Mouse (Mus musculus) hindbrain, embryonic 13.5 days (tissue): ENCODE results near the gene Mon2. TPM values are rescaled to one million over a fixed set of nuclear protein-coding genes. Genes with fewer than 3 reads are reported as not detected.

Source experiments
- ATAC-seq: fragments of 200-750 bp; cut with Nextera tagmentation; 2 replicates; pipeline ENCODE4 v1.8.0; 2017; ENCODE audit warnings: moderate TSS enrichment; ENCODE audit not compliant: low FRiP score
- H3K27ac ChIP-seq: fragments of 300-500 bp; sonication (generic); 2 replicates; pipeline ENCODE4 v1.5.1; 2015; ENCODE audit warnings: inconsistent platforms, mild to moderate bottlenecking, moderate library complexity
- H3K27me3 ChIP-seq: fragments of 300-500 bp; sonication (generic); 2 replicates; pipeline ENCODE4 v1.6.1; 2015; ENCODE audit warnings: mild to moderate bottlenecking, inconsistent platforms
- H3K36me3 ChIP-seq: fragments of 300-500 bp; sonication (generic); 2 replicates; pipeline ENCODE4 v1.6.1; 2015; ENCODE audit warnings: mild to moderate bottlenecking, inconsistent platforms
- H3K4me1 ChIP-seq: fragments of 300-500 bp; sonication (generic); replicated peaks from 2 replicates; pipeline ENCODE4 v1.6.1; 2015; ENCODE audit warnings: inconsistent platforms
- H3K4me2 ChIP-seq: fragments of 300-500 bp; sonication (generic); 2 replicates; pipeline ENCODE4 v1.6.1; 2015; ENCODE audit warnings: inconsistent platforms, mild to moderate bottlenecking, moderate library complexity
- H3K4me3 ChIP-seq: fragments of 300-500 bp; sonication (generic); 2 replicates; pipeline ENCODE4 v1.5.1; 2015; ENCODE audit warnings: mild to moderate bottlenecking, inconsistent platforms
- H3K9ac ChIP-seq: fragments of 300-500 bp; sonication (generic); 2 replicates; pipeline ENCODE4 v1.6.1; 2015; ENCODE audit warnings: mild to moderate bottlenecking, inconsistent platforms
- H3K9me3 ChIP-seq: fragments of 300-500 bp; sonication (generic); 2 replicates; pipeline ENCODE4 v1.6.1; 2016; ENCODE audit warnings: inconsistent platforms
- WGBS: fragments of 180-500 bp; shearing (Covaris S2); methylation state at CpG from one replicate; pipeline ENCODE4 v1.1.7; 2015; 5-methylcytosine and 5-hydroxymethylcytosine counted together
- polyA plus RNA-seq: library from polyadenylated mRNA; unstranded; fragments of >200 nt; fragmentation: Nextera tagmentation; extraction: Ambion mirVana; gene quantifications from 2 replicates; pipeline ENCODE4 v1.2.1, GENCODE M21; 2015

Mon2 gene
- polyA plus RNA-seq, 1 experiment from 2014 or later, result 27.9 TPM

GRCm38 (mm10) chr10:123092577-123092976 lies 16.3 kb upstream of the Mon2 start:
- no peak overlapping the region for H3K4me2 ChIP-seq
- H3K9me3 ChIP-seq, result no peaks in the 10 kb centered on the region
- no peak overlapping the region for H3K9ac ChIP-seq
- WGBS, result 75% methylated on average over 3 of the region's 3 CpGs
- ATAC-seq, result no peak
- H3K4me1 ChIP-seq, result no peaks in the 10 kb centered on the region
- no peak overlapping the region for H3K27ac ChIP-seq
- H3K27me3 ChIP-seq, result no peaks in the 10 kb centered on the region
- H3K4me3 ChIP-seq, result no peak overlapping the region
- H3K36me3 ChIP-seq, result no peaks in the 10 kb centered on the region

- Histone ChIP-seq H3K4me2 (no peak overlapping the region), H3K27ac (no peak overlapping the region), H3K27me3 (no peaks in the 10 kb centered on the region), H3K9ac (no peak overlapping the region), H3K9me3 (no peaks in the 10 kb centered on the region), H3K4me1 (no peaks in the 10 kb centered on the region), H3K4me3 (no peak overlapping the region), H3K36me3 (no peaks in the 10 kb centered on the region)
- 36% methylated on average over 5 of the region's 5 CpGs for WGBS
- ATAC-seq, result no peak
Measured at GRCm38 (mm10) chr10:123091737-123092136, 15.4 kb upstream of the Mon2 start.

- ATAC-seq, result no peak
- H3K36me3 ChIP-seq, result no peaks in the 10 kb centered on the region
- H3K27me3 ChIP-seq, result no peaks in the 10 kb centered on the region
- WGBS, result 75% methylated on average over 12 of the region's 12 CpGs
- no peak overlapping the region for H3K4me2 ChIP-seq
- H3K9me3 ChIP-seq, result no peaks in the 10 kb centered on the region
- no peak overlapping the region for H3K27ac ChIP-seq
- H3K9ac ChIP-seq, result no peak overlapping the region
- H3K4me3 ChIP-seq, result no peak overlapping the region
- H3K4me1 ChIP-seq, result 0 out of 2 replicates have a peak, but pooled peaks cover 2% of the 10 kb centered on the region
Measured at GRCm38 (mm10) chr10:123089425-123089930, 13.2 kb upstream of the Mon2 start.

GRCm38 (mm10) chr10:123086847-123087246 lies 10.5 kb upstream of the Mon2 start:
- 76% methylated on average over 2 of the region's 2 CpGs for WGBS
- no peak overlapping the region for H3K4me2 ChIP-seq
- H3K4me3 ChIP-seq, result no peak overlapping the region
- no peak for ATAC-seq
- H3K27me3 ChIP-seq, result no peaks in the 10 kb centered on the region
- no peak overlapping the region for H3K9ac ChIP-seq
- H3K36me3 ChIP-seq, result no peaks in the 10 kb centered on the region
- H3K9me3 ChIP-seq, result no peaks in the 10 kb centered on the region
- H3K27ac ChIP-seq, result no peak overlapping the region
- H3K4me1 ChIP-seq, result 0 out of 2 replicates have a peak, but pooled peaks cover 2% of the 10 kb centered on the region

GRCm38 (mm10) chr10:123084900-123085641 lies 8.8 kb upstream of the Mon2 start:
- ATAC-seq, result no peak
- no peaks in the 10 kb centered on the region for H3K9me3 ChIP-seq
- no peaks in the 10 kb centered on the region for H3K36me3 ChIP-seq
- 0 out of 2 replicates have a peak, but pooled peaks cover 2% of the 10 kb centered on the region for H3K4me1 ChIP-seq
- no peak overlapping the region for H3K9ac ChIP-seq
- no peak overlapping the region for H3K27ac ChIP-seq
- no peak overlapping the region for H3K4me3 ChIP-seq
- no peaks in the 10 kb centered on the region for H3K27me3 ChIP-seq
- H3K4me2 ChIP-seq, result no peak overlapping the region
- 73% methylated on average over 10 of the region's 10 CpGs for WGBS

GRCm38 (mm10) chr10:123084307-123084706 lies 8.0 kb upstream of the Mon2 start:
- Histone ChIP-seq H3K9ac (no peak overlapping the region), H3K4me1 (0 out of 2 replicates have a peak, but pooled peaks cover 2% of the 10 kb centered on the region), H3K36me3 (no peaks in the 10 kb centered on the region), H3K9me3 (no peaks in the 10 kb centered on the region), H3K4me3 (no peak overlapping the region), H3K27me3 (no peaks in the 10 kb centered on the region), H3K27ac (no peak overlapping the region), H3K4me2 (no peak overlapping the region)
- ATAC-seq, result no peak
- 68% methylated on average over 9 of the region's 9 CpGs for WGBS

- Histone ChIP-seq H3K4me3 (peak overlapping the region; percentile 99), H3K9ac (peak overlapping the region; percentile 96), H3K27me3 (peaks cover 5% of the 10 kb centered on the region; the same call in 1 of the 2 replicates), H3K4me2 (peak overlapping the region; percentile 74), H3K36me3 (peaks cover 19% of the 10 kb centered on the region), H3K9me3 (no peaks in the 10 kb centered on the region; the same call in 1 of the 2 replicates), H3K27ac (peak overlapping the region; percentile 93), H3K4me1 (peaks cover 21% of the 10 kb centered on the region)
- 1% methylated on average over 42 of the region's 48 CpGs for WGBS
- ATAC-seq, result peak; percentile 79
Measured at GRCm38 (mm10) chr10:123075751-123076242, 508 bp downstream of the Mon2 start.

GRCm38 (mm10) chr10:123071997-123072396 lies 4.3 kb downstream of the Mon2 start:
- no peak for ATAC-seq
- Histone ChIP-seq H3K36me3 (peaks cover 32% of the 10 kb centered on the region), H3K4me2 (no peak overlapping the region), H3K27me3 (no peaks in the 10 kb centered on the region), H3K4me3 (no peak overlapping the region), H3K9ac (no peak overlapping the region), H3K27ac (no peak overlapping the region), H3K4me1 (peaks cover 20% of the 10 kb centered on the region), H3K9me3 (no peaks in the 10 kb centered on the region; the same call in 1 of the 2 replicates)
- WGBS, result 88% methylated on average over 2 of the region's 2 CpGs

GRCm38 (mm10) chr10:123063021-123063420 lies 13.3 kb downstream of the Mon2 start:
- ATAC-seq, result no peak
- WGBS, result 93% methylated on average over 2 of the region's 2 CpGs

GRCm38 (mm10) chr10:123060831-123061230 lies 15.5 kb downstream of the Mon2 start:
- Histone ChIP-seq H3K4me3 (no peak overlapping the region), H3K4me2 (no peak overlapping the region), H3K27ac (no peak overlapping the region), H3K9ac (no peak overlapping the region), H3K27me3 (no peaks in the 10 kb centered on the region), H3K9me3 (no peaks in the 10 kb centered on the region), H3K36me3 (peaks cover 3% of the 10 kb centered on the region; the same call in 1 of the 2 replicates), H3K4me1 (peaks cover 2% of the 10 kb centered on the region)
- no peak for ATAC-seq
- WGBS, result 94% methylated on average over 6 of the region's 6 CpGs

More at GRCm38 (mm10) chr10:123063021-123063420, 13.3 kb downstream of the Mon2 start:
- H3K36me3 ChIP-seq, result peaks cover 3% of the 10 kb centered on the region; the same call in 1 of the 2 replicates
- H3K9me3 ChIP-seq, result no peaks in the 10 kb centered on the region
- H3K27ac ChIP-seq, result no peak overlapping the region
- H3K9ac ChIP-seq, result no peak overlapping the region
- H3K4me2 ChIP-seq, result no peak overlapping the region
- no peak overlapping the region for H3K4me3 ChIP-seq
- H3K27me3 ChIP-seq, result no peaks in the 10 kb centered on the region
- no peaks in the 10 kb centered on the region; the same call in 1 of the 2 replicates for H3K4me1 ChIP-seq

- no peak overlapping the region for H3K4me3 ChIP-seq
- H3K4me1 ChIP-seq, result peaks cover 2% of the 10 kb centered on the region
- no peak overlapping the region for H3K4me2 ChIP-seq
- H3K9ac ChIP-seq, result no peak overlapping the region
- H3K36me3 ChIP-seq, result peaks cover 3% of the 10 kb centered on the region; the same call in 1 of the 2 replicates
- no peak overlapping the region for H3K27ac ChIP-seq
- 85% methylated on average over 1 of the region's 1 CpGs for WGBS
- H3K27me3 ChIP-seq, result no peaks in the 10 kb centered on the region
- no peak for ATAC-seq
- no peaks in the 10 kb centered on the region for H3K9me3 ChIP-seq
Measured at GRCm38 (mm10) chr10:123057082-123057481, 19.2 kb downstream of the Mon2 start.

- 61% methylated on average over 10 of the region's 10 CpGs for WGBS
- H3K27ac ChIP-seq, result no peak overlapping the region
- H3K4me2 ChIP-seq, result no peak overlapping the region
- peaks cover 2% of the 10 kb centered on the region for H3K4me1 ChIP-seq
- ATAC-seq, result no peak; the same call in 1 of the 2 replicates
- H3K4me3 ChIP-seq, result no peak overlapping the region
- H3K36me3 ChIP-seq, result peaks cover 4% of the 10 kb centered on the region; the same call in 1 of the 2 replicates
- H3K27me3 ChIP-seq, result no peaks in the 10 kb centered on the region
- H3K9ac ChIP-seq, result no peak overlapping the region
- no peaks in the 10 kb centered on the region for H3K9me3 ChIP-seq
Measured at GRCm38 (mm10) chr10:123056463-123056862, 19.8 kb downstream of the Mon2 start.
